Mouse (Mus musculus) hindbrain, embryonic 16.5 days (tissue): Measurements from ENCODE around the gene Sorcs2. TPM values are rescaled to one million over a fixed set of nuclear protein-coding genes. Genes with fewer than 3 reads are reported as not detected.

ENCODE experiments used
- ATAC-seq: fragments of 200-750 bp; cut with Nextera tagmentation; 2 replicates; pipeline ENCODE4 v1.8.0; 2017; ENCODE audit warnings: moderate TSS enrichment, moderate library complexity
- H3K27ac ChIP-seq: fragments of 300-500 bp; sonication (generic); 2 replicates; pipeline ENCODE4 v1.5.1; 2014; ENCODE audit warnings: low read depth, mild to moderate bottlenecking, control low read depth, low read length, moderate library complexity
- H3K27me3 ChIP-seq: fragments of 300-500 bp; sonication (generic); replicated peaks from 2 replicates; pipeline ENCODE4 v1.6.1; 2014; ENCODE audit warnings: low read length; ENCODE audit not compliant: control insufficient read depth, insufficient read depth
- H3K36me3 ChIP-seq: fragments of 300-500 bp; sonication (generic); 2 replicates; pipeline ENCODE4 v1.6.1; 2014; ENCODE audit warnings: mild to moderate bottlenecking, low read length, moderate library complexity, mixed read lengths; ENCODE audit not compliant: control insufficient read depth, insufficient read depth
- H3K4me1 ChIP-seq: fragments of 300-500 bp; sonication (generic); 2 replicates; pipeline ENCODE4 v1.6.1; 2014; ENCODE audit warnings: low read depth, low read length; ENCODE audit not compliant: control insufficient read depth, insufficient read depth
- H3K4me2 ChIP-seq: fragments of 300-500 bp; sonication (generic); 2 replicates; pipeline ENCODE4 v1.6.1; 2014; ENCODE audit warnings: mild to moderate bottlenecking, low read length, control low read depth, moderate library complexity
- H3K4me3 ChIP-seq: fragments of 300-500 bp; sonication (generic); 2 replicates; pipeline ENCODE4 v1.5.1; 2014; ENCODE audit warnings: mild to moderate bottlenecking, low read length, control low read depth, moderate library complexity
- H3K9ac ChIP-seq: fragments of 300-500 bp; sonication (generic); 2 replicates; pipeline ENCODE4 v1.6.1; 2014; ENCODE audit warnings: low read depth, mild to moderate bottlenecking, control low read depth, low read length, moderate library complexity
- H3K9me3 ChIP-seq: fragments of 300-500 bp; sonication (generic); 2 replicates; pipeline ENCODE4 v1.6.1; 2014; ENCODE audit warnings: mild to moderate bottlenecking, low read length, moderate library complexity; ENCODE audit not compliant: control insufficient read depth
- WGBS: fragments of 180-500 bp; shearing (Covaris S2); extraction: QIAGEN DNeasy Blood & Tissue Kit; methylation state at CpG from one replicate; pipeline ENCODE4 v1.1.7; 2014; 5-methylcytosine and 5-hydroxymethylcytosine counted together
- polyA plus RNA-seq: library from polyadenylated mRNA; unstranded; fragments of >200 nt; fragmentation: Nextera tagmentation; extraction: Ambion mirVana; gene quantifications from 2 replicates; pipeline ENCODE4 v1.2.1, GENCODE M21; 2015

Gene Sorcs2
- polyA plus RNA-seq, 1 experiment from 2014 or later, result 11.8 TPM

DNA sequence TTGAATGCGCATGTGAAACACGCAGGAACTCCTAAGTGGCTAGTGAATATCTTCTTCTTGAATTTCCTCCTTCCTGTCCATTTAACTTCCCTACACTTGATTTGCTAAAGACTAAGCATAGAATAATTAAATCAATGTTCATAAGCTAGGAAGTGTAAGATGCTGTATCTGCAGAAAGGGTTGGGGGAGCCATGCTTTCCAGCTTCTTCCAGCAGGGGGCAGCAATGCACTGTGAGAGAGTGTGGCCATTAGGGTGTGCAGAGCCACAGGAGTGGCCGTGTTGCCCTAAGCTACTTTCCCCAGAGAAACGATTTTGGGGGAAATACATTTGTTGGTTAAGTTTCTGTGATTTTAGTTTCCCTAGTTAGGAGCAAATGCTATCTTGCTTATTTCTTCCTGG, 416.0 kb downstream of the Sorcs2 start:
- WGBS, result 33% methylated on average over 4 of the region's 4 CpGs
- Histone ChIP-seq H3K9ac (no peak overlapping the region), H3K27me3 (no peaks in the 10 kb centered on the region), H3K36me3 (peaks cover 32% of the 10 kb centered on the region), H3K4me3 (no peak overlapping the region), H3K9me3 (no peaks in the 10 kb centered on the region), H3K4me1 (no peaks in the 10 kb centered on the region), H3K4me2 (no peak overlapping the region), H3K27ac (no peak overlapping the region)
- peak; percentile 72; the same call in 1 of the 2 replicates for ATAC-seq

DNA sequence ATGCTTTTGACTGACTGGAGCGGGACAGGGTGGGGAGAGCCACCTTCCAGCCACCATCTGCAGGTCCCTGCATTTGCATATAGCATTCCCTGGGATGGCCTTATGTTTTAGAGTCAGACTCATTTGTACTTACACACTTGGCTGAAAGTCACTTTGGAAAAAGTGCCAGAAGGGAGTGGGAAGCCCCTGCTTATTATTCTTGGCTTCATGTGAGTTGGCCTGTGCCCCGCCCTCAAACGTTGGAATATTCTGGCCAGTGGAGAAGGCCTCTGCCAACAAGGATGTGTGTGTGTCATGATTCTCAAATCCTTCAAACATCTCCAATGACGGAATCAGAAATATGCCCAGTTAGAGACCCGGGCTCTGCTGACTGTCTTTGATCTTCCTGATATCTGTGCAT, 416.6 kb downstream of the Sorcs2 start:
- Histone ChIP-seq H3K27ac (no peak overlapping the region), H3K4me1 (no peaks in the 10 kb centered on the region), H3K4me3 (no peak overlapping the region), H3K36me3 (peaks cover 38% of the 10 kb centered on the region), H3K9ac (no peak overlapping the region), H3K27me3 (no peaks in the 10 kb centered on the region), H3K9me3 (no peaks in the 10 kb centered on the region), H3K4me2 (no peak overlapping the region)
- no peak for ATAC-seq
- WGBS, result 72% methylated on average over 5 of the region's 5 CpGs

GRCm38 (mm10) chr5:35980542-35980941, 417.4 kb downstream of the Sorcs2 start:
- H3K9ac ChIP-seq, result no peak overlapping the region
- H3K27me3 ChIP-seq, result no peaks in the 10 kb centered on the region
- H3K36me3 ChIP-seq, result peaks cover 40% of the 10 kb centered on the region
- ATAC-seq, result no peak
- H3K4me1 ChIP-seq, result no peaks in the 10 kb centered on the region
- H3K4me3 ChIP-seq, result no peak overlapping the region
- no peaks in the 10 kb centered on the region for H3K9me3 ChIP-seq
- no peak overlapping the region for H3K27ac ChIP-seq
- 82% methylated on average over 5 of the region's 5 CpGs for whole genome bisulfite sequencing
- H3K4me2 ChIP-seq, result no peak overlapping the region

DNA sequence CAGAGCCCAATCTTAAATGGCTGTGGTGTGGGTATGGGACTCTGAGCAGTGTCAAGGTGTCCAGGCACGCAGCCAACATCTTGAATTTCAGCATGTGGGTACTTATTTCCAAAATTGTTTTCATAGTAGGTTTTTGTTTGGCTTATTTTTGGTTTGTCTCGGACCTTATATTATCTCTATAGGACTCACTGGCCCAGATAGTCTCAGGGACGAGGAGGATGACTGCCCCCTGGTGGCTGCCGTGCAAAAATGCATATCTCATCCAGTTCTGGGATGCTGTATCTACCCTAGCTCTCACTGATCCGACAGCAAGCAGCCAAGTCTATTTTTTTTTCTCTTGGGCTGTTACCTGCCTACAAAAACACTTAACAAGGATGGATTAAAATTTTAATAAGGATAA, 422.3 kb downstream of the Sorcs2 start:
- Histone ChIP-seq H3K4me3 (no peak overlapping the region), H3K4me2 (no peak overlapping the region), H3K27me3 (no peaks in the 10 kb centered on the region), H3K27ac (no peak overlapping the region), H3K36me3 (peaks cover 32% of the 10 kb centered on the region), H3K9ac (no peak overlapping the region), H3K9me3 (no peaks in the 10 kb centered on the region), H3K4me1 (peaks cover 3% of the 10 kb centered on the region)
- WGBS, result 12% methylated on average over 5 of the region's 5 CpGs
- peak; percentile 81 for ATAC-seq

GRCm38 (mm10) chr5:35974265-35974664, 423.7 kb downstream of the Sorcs2 start:
- no peaks in the 10 kb centered on the region for H3K9me3 ChIP-seq
- H3K27ac ChIP-seq, result no peak overlapping the region
- H3K36me3 ChIP-seq, result peaks cover 31% of the 10 kb centered on the region
- H3K4me3 ChIP-seq, result no peak overlapping the region
- H3K9ac ChIP-seq, result no peak overlapping the region
- ATAC-seq, result no peak
- H3K4me1 ChIP-seq, result peaks cover 8% of the 10 kb centered on the region
- WGBS, result 87% methylated on average over 15 of the region's 15 CpGs
- no peak overlapping the region for H3K4me2 ChIP-seq
- no peaks in the 10 kb centered on the region for H3K27me3 ChIP-seq

- Histone ChIP-seq H3K9ac (no peak overlapping the region), H3K36me3 (peaks cover 29% of the 10 kb centered on the region)
Measured at GRCm38 (mm10) chr5:35973800-35974199, 424.1 kb downstream of the Sorcs2 start.

DNA sequence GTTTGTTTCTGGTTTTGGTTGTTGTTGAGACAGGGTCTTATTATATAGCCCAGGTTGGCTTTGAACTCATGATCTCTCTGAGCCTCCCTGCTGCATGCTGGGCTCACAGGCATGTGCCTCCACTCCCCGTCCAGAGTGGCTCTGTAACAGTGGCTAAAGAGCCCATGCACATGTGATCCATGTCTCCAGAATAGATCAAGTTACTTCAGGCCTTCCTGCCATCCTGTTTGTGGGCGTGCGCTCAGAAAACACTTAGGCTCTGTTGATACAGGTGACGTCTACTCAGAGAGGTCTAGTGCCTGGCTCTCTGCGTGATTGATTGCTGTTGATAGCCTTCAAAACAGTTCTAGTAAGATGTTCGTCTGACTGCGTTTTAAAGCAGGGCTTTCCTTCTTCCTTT, 425.2 kb downstream of the Sorcs2 start:
- no peaks in the 10 kb centered on the region for H3K27me3 ChIP-seq
- H3K4me1 ChIP-seq, result peaks cover 8% of the 10 kb centered on the region
- H3K4me2 ChIP-seq, result no peak overlapping the region
- no peak for ATAC-seq
- no peaks in the 10 kb centered on the region for H3K9me3 ChIP-seq
- H3K36me3 ChIP-seq, result peaks cover 29% of the 10 kb centered on the region
- WGBS, result 78% methylated on average over 7 of the region's 7 CpGs
- no peak overlapping the region for H3K27ac ChIP-seq
- no peak overlapping the region for H3K9ac ChIP-seq
- no peak overlapping the region for H3K4me3 ChIP-seq

More at GRCm38 (mm10) chr5:35973800-35974199, 424.1 kb downstream of the Sorcs2 start:
- WGBS, result 77% methylated on average over 12 of the region's 12 CpGs
- no peak overlapping the region for H3K27ac ChIP-seq
- peaks cover 8% of the 10 kb centered on the region for H3K4me1 ChIP-seq
- no peak for ATAC-seq
- no peaks in the 10 kb centered on the region for H3K27me3 ChIP-seq
- no peaks in the 10 kb centered on the region for H3K9me3 ChIP-seq
- no peak overlapping the region for H3K4me3 ChIP-seq
- H3K4me2 ChIP-seq, result no peak overlapping the region

GRCm38 (mm10) chr5:35971841-35972578, 425.9 kb downstream of the Sorcs2 start:
- ATAC-seq, result no peak
- WGBS, result 61% methylated on average over 10 of the region's 10 CpGs
- H3K36me3 ChIP-seq, result peaks cover 22% of the 10 kb centered on the region

DNA sequence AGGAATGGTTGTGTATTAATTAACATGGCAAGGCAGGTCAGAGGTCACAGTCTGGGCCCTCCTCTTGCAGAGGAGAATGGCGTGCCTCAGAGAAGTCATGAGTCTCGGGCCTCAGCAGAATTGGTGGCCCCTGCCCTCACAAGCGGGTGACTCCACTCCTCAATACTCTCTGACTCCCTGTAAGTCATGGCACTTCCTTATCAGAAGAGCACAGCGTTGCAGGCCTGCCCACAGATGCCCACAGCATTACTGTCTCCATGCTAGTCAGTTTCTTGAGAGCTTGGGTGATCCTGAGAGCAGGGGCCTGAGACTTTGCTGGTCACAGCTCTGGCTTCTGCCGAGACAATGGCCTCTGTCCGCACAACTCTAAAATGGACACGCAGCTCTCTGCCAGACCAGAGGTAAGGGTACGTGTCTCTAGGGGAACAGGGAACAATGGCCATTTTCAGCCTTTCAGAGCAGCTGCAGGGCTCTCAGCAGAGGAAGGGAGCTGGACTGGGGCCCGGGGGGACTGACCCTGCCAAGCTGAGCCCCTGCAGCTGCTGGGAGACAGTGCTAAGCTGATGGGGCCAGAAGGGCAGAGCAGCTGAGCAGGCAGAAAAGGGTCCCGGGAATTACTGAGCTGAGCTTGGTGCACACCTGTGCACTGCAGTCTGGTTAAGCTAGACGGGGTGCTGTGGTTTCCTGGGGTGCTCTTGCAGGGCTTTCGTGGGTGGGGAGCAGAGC, 427.4 kb downstream of the Sorcs2 start:
- Histone ChIP-seq H3K9ac (no peak overlapping the region), H3K4me2 (no peak overlapping the region), H3K4me1 (peaks cover 8% of the 10 kb centered on the region), H3K9me3 (no peaks in the 10 kb centered on the region), H3K27me3 (no peaks in the 10 kb centered on the region), H3K27ac (peak overlapping the region; percentile 58), H3K4me3 (no peak overlapping the region), H3K36me3 (peaks cover 18% of the 10 kb centered on the region)
- 30% methylated on average over 12 of the region's 12 CpGs for WGBS
- ATAC-seq, result peak; percentile 68

More at GRCm38 (mm10) chr5:35971841-35972578, 425.9 kb downstream of the Sorcs2 start:
- Histone ChIP-seq H3K4me3 (no peak overlapping the region), H3K9ac (no peak overlapping the region), H3K4me1 (peaks cover 8% of the 10 kb centered on the region), H3K27me3 (no peaks in the 10 kb centered on the region), H3K9me3 (no peaks in the 10 kb centered on the region), H3K4me2 (no peak overlapping the region), H3K27ac (no peak overlapping the region)
